Mouse (Mus musculus) frontal cortex, postnatal 14 days (tissue): ENCODE measurements around the gene 2810021J22Rik.
"Not testable (repeated sequence)": the region's sequence is repeated elsewhere in the genome, so short reads cannot be mapped to it uniquely, and the experiment has no call there.

Experiments used
- DNase-seq, 2 experiments: peaks; one replicate each; pipeline ENCODE4 v3.0.0; 2022; ENCODE audit warnings: low spot score in 2 of 2

Gene 2810021J22Rik

DNA sequence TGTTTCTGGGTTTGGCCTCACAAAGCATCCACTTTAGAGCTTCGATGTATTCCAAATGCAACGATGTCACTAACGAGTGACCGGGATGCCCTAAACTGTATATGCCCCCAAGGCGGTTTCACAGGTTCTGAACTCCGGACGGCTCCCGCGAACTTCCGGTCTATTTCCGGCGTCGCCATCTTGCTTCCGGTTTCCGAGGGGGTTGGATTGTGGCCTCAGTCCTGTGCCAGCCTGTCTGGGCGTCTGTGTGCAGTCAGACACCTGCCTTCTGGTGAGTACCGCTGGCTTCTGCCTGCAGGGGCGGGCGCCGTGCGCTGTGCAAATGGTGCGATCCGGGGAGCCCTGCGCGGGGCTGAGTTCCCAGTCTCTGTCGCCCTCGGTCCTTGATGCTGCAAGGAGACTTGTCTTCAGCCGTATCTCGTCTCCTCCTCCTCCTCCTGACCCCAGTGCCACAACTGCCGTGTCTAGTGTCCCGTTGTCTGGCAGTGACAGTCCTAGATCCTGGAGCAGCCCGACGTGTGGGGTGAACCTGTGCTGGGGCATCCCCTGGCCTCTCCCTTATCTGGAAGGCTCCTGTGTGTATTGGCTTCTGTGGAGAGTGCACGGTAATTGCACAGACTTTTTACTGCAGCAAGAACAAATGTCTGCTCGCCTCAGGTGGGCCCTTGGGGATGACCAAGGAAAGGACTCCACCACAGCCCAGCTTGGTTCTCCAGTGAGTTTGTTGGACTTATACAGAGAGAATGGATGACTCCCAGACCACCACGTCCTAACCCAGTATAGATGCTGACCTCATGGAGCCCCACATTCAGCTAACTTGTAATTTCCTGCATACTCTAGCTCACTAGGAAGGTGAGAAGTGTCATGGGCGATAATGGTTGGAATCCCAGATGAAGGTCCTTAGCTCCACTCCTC is at the start of gene 2810021J22Rik:
Gene 2810021J22Rik (plus strand): TSS at position 178 of the 915 bp plus-strand sequence.
- peak; percentile 56 to 66 for DNase-seq

GRCm38 (mm10) chr11:58828937-58829336 is 38.1 kb upstream of the 2810021J22Rik start, which contains the start of gene Olfr312:
Gene Olfr312, plus strand, starts transcription at chr11:58829237.
- not testable (repeated sequence) for DNase-seq

DNA sequence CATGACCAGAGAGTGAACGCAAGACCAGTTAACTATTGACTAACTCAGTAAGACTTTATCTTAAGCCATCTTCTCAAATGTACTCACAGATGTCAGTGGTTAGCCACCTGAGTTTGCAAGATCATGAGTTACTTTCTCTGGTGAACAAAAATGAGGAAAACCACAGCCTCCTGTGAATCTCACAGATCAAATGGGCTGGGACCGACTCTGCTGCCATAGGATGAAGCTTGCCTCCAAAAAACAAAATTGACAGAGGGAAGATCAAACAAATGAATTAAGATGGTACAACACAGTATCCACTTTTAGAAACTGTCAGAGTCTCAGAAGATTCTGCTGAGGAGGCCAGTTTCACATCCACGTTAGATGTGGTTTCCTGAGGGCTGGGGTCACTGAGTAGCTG is 37.3 kb upstream of the 2810021J22Rik start:
- no peak for DNase-seq

- DNase-seq = not testable (repeated sequence)
Observed at GRCm38 (mm10) chr11:58832541-58832940, 34.5 kb upstream of the 2810021J22Rik start.

DNA sequence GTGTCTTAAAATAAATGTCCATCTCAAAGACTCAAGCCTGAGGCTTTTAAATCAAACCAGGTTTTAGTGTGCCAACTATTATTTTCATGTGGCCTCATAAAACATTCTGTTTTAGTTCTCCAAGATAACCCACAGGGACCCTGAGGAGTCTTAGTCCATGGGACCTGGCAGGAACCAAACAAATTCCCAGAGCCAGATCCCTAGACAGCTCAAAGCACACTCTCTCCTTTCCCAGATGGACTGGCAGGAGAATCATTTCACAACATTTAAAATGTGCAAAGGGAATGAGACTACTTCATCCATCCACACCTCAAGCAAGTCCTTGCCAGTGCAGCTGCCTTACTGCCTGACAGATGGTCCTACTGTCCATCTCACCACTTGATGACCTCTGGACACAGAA is 28.1 kb upstream of the 2810021J22Rik start, which contains the start of gene Olfr311:
Gene Olfr311 (plus strand): TSS at position 301 of the 400 bp plus-strand sequence.
- not testable (repeated sequence) for DNase-seq

DNA sequence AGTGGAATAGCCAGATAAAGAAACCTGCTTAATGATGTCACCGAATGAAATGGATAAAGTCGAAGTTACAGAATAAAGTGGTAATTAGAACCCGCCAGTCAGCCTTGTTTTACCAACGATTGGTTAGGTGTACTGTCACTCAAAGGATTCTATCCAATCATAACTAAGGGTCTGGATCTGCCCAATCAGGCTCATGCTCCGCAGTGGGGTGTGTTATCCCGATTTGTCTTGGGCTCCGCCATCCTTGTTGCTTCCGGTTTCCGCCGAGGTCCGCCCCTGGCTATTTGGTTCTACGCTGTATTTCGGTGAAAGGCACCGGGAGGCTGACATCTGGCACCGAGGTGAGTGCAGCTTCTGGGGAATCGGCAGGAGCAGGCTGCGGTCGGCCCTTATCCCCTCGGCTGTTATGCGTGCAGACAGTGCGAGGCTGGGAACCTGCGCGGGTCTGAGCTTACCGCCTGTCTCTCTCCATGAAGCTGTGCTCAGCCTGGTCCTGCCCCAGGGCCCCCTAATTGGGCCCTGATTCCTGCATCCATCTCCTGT is 20.0 kb upstream of the 2810021J22Rik start, which contains the start of gene Gm12258:
Gene Gm12258 (plus strand): TSS at position 240 of the 543 bp plus-strand sequence.
- peak; percentile 82 for DNase-seq

DNA sequence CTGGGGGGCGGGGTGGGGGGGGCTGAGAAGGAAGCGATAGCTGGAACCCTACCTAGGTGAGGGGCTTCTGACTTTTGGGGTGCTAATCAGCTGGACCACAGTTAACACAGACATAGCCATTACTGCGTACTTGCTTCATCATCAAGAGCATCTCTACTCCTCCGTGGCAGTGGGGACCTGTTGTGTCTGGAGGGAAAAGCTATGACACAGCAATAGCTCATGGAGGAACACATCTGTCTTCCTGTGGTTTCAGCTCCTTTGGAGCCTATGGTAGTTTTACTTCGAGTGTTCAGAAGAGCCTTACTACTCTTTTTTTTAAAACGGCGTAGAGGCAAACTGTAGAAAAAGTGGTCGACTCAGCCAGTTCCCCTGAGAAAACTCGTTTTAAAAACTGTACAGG is 19.4 kb upstream of the 2810021J22Rik start:
- no peak for DNase-seq

GRCm38 (mm10) chr11:58849731-58850130 is 17.3 kb upstream of the 2810021J22Rik start:
- no peak for DNase-seq

GRCm38 (mm10) chr11:58860744-58861143 is 6.3 kb upstream of the 2810021J22Rik start:
- DNase-seq = no peak

- DNase-seq = no peak
Observed at GRCm38 (mm10) chr11:58867954-58868330, 926 bp downstream of the 2810021J22Rik start.

GRCm38 (mm10) chr11:58870961-58871360 is 3.9 kb downstream of the 2810021J22Rik start:
- DNase-seq = no peak

DNA sequence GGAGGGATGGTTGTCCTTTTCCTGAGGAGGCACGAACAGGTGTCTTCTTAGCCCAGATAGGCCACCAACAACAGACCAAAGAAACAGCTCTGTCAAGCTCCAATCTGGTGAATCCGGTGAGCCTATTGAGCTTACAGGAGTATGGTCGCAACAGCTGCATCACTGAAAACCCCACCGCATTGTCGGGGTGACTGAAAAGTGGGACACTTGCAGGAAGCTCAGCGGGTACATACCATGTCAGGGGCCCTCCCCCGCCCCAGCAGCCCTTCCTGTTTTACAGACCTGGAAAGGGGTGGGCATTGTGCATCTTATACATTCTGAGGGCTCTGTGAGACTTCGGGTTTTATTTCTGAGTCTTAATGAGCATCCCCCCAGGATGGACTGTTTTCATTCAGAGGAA is 16.7 kb downstream of the 2810021J22Rik start:
- DNase-seq = no peak

DNA sequence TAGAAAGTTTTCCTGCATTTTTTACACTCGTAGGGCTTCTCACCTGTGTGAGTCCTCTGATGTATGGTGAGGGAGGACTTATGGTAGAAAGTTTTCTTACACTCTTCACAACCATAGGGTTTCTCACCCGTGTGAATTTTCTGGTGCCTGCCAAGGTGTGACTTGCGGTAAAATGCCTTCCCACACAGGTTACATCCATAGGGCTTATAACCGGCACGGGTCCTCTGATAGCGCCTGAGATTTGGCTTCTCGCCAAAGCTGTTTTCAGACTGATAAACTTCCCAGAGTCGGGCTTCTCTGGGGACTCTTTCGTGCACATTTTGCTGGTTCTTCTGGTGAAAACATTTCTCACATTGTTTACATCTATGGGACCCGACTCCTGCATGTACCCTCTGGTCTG is 23.5 kb downstream of the 2810021J22Rik start:
- no peak for DNase-seq

- DNase-seq = no peak
Observed at GRCm38 (mm10) chr11:58894456-58894855, 27.4 kb downstream of the 2810021J22Rik start.

DNA sequence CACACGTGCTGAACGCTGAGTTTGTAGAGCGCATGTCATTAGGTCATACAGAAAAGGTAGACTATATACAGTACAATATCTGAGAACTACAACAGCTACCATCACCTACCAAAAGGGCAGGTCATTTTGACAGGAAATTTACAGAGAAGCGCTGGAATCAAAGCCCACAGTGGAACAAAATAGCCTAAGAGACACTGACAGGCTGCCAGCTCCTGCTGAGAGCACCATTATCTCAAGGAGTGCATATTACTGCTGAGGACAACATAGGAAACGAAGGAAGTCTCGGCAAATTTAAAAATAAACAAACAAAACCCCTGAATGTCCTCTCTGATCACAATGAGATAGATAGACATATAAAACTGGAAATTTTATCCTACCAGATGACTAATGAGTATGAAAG is 30.5 kb downstream of the 2810021J22Rik start:
- DNase-seq = no peak

- no peak for DNase-seq
Observed at GRCm38 (mm10) chr11:58901080-58901479, 34.1 kb downstream of the 2810021J22Rik start.

DNA sequence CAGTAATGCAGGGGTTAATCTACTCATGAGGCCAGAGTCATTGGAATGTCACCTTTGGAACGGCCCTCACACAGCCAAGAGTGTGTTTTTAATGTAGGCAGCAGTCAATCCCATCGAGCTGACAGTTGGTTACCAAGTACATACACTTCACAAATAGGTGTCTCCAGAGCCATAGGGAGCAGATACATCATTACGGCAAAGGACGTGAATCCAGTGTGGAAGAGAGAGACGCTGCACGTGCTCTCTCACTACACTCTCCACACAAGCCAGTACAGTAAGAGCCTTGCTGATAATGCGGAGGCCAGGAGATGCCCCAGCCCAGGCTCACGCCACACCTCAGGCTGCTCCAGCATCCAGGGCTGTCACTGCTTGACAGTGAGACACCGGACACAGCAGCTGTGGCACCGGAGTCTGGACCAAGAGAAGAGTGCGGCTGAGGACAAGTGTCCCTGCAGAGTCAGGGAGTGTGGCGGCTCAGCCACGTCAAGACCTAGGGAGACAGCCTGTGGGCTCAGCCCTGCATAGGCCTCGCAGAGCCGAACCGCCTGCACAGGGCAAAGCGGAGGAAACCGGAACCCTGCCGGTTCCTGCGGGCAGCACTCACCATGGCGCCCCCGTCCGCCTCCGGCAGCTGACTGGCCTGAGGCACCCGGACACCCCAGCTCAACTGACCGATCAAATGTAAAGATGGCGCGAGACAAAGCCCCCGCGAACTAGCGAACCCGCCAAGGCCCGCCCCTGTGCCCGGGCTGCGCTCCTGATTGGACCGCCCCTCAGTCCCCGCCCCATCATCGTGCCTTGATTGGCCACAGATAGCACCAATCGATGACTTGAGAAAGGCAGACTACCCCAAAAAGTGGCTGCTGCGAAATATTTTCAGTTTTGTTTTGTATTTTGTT is 36.7 kb downstream of the 2810021J22Rik start, which contains the start of gene Zfp39:
Gene Zfp39 (minus strand): TSS at position 715 of the 899 bp plus-strand sequence.
- peak; percentile 92 to 96 for DNase-seq

DNA sequence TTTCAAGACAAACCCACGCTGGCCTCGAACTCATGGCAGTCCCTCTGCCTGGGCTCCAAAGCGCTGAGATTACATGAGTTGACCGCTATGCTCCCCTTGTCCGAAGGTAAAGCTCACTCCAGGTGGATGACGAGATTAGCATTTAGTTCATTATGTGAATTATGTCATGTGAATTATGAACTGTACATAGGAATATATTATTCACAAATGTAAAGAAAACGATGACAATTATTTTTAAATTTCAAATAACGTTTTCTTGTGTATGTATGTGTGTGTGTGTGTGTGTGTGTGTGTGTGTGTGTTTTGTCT is 37.3 kb downstream of the 2810021J22Rik start:
- no peak for DNase-seq

DNA sequence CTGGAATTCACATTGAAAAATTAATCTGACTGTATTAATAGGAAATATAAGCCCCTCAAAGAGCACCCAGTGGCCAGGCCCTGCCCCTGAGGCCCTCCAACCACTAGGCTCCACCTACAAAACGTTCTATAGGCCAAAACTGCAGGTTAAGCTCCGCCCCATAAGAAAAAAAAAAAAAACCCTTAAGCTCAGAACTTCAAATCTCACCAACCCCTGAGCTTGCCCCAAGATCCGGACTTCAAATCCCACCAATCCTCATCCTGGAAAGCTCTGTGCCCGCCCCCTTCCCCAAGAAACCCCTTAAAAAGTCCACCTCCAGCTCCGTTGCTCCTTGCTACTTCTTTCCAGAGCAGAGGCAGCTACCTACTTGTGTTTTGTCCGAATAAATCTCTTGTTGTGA is 37.8 kb downstream of the 2810021J22Rik start:
- DNase-seq = no peak

- no peak for DNase-seq
Observed at GRCm38 (mm10) chr11:58913776-58914175, 46.8 kb downstream of the 2810021J22Rik start.

GRCm38 (mm10) chr11:58914461-58915028 is 47.5 kb downstream of the 2810021J22Rik start:
- DNase-seq = no peak
